Comparison of ENCODE assay signal across 8 mouse cellular contexts in the genomic region with DNA sequence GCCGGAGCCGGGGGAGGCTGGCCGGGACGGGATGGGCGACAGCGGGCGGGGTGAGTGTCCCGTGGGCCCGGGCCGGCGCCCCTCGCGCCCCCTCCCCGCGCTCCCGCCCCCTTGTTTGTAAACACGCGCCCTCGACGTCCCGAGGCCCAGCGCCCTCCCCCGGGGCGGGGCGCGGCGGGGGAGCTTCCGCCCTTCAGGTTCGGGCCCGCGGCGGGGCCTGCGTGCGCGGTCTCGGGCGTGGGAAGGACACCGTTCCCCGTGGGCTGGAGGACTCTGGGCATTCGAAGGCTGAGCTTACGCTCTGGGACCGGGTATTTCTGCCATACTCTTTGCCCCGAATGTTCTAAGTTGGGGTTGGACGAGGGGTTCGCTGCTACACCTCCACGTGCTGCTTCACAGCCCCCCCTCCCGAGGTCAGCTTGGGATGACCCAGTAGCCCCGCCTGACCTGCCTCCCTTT. TPM values are rescaled to one million over a fixed set of nuclear protein-coding genes. Genes with fewer than 3 reads are reported as not detected.
DNase-seq lines count a peak whose midpoint lies in the region; ATAC-seq and TF ChIP-seq lines count a peak whose summit lies in the region.

No protein-coding gene starts in this region.

- H3K27me3 ChIP-seq in neural tube, embryonic 11.5 days (ENCODE audit: control insufficient read depth, insufficient read depth, low read length): no peaks in the 10 kb centered on the region
- no peaks in the 10 kb centered on the region for H3K27me3 ChIP-seq in heart, embryonic 14.5 days (ENCODE audit: control insufficient read depth, insufficient read depth, low read length)
- H3K27me3 ChIP-seq in limb, embryonic 10.5 days (ENCODE audit: low read depth, poor library complexity, severe bottlenecking): peaks cover 3% of the 10 kb centered on the region; the same call in 1 of the 2 replicates
- H3K27me3 ChIP-seq in midbrain, embryonic 10.5 days (ENCODE audit: low read depth, poor library complexity, severe bottlenecking): 0 out of 2 replicates have a peak, but pooled peaks cover 3% of the 10 kb centered on the region

- TF ChIP-seq CTCF in bone marrow, adult 2 months (IDR thresholded peaks at IDR 0.05; ENCODE audit: control insufficient read depth, insufficient read depth, low read length): no peak; the same call in 1 of the 2 replicates

- no peak for DNase-seq in neural tube, embryonic 11.5 days (ENCODE audit: low spot score)
- DNase-seq in neural tube, embryonic 10.5 days (ENCODE audit: extremely low spot score, low spot score): no peak
- DNase-seq in limb, embryonic 10.5 days (ENCODE audit: low spot score): no peak
- DNase-seq in midbrain, embryonic 10.5 days (ENCODE audit: low spot score): no peak
- DNase-seq in testis, postnatal 10 days (ENCODE audit: low spot score): peak; percentile 88
- DNase-seq in cerebellum, postnatal 10 days: no peak

- peak overlapping the region; percentile 96 for H3K27ac ChIP-seq in neural tube, embryonic 11.5 days (ENCODE audit: low read depth, low read length)
- peak overlapping the region; percentile 98 for H3K27ac ChIP-seq in bone marrow, adult 2 months (ENCODE audit: control insufficient read depth, insufficient read depth, low read depth, low read length, poor library complexity)
- H3K27ac ChIP-seq in heart, embryonic 14.5 days (replicated peaks in 1 of 2; ENCODE audit: control insufficient read depth in 1 of 2, insufficient read depth in 1 of 2, low read depth in 2 of 2, low read length in 2 of 2): peak overlapping the region; percentile 1 to 94
- H3K27ac ChIP-seq in limb, embryonic 10.5 days: peak overlapping the region; percentile 96
- peak overlapping the region; percentile 100 for H3K27ac ChIP-seq in midbrain, embryonic 10.5 days (replicated peaks)

- peak overlapping the region; percentile 88 for H3K4me3 ChIP-seq in neural tube, embryonic 11.5 days (ENCODE audit: low read depth, low read length)
- H3K4me3 ChIP-seq in bone marrow, adult 2 months (replicated peaks; ENCODE audit: control insufficient read depth, low read depth, low read length): peak overlapping the region; percentile 94
- peak overlapping the region; percentile 78 to 90 for H3K4me3 ChIP-seq in heart, embryonic 14.5 days (ENCODE audit: control insufficient read depth in 1 of 2, insufficient read depth in 1 of 2, low read depth in 1 of 2, low read length in 2 of 2)
- H3K4me3 ChIP-seq in limb, embryonic 10.5 days: peak overlapping the region; percentile 77
- peak overlapping the region; percentile 99 for H3K4me3 ChIP-seq in midbrain, embryonic 10.5 days

- no peak for ATAC-seq in neural tube, embryonic 11.5 days (ENCODE audit: insufficient read depth, low FRiP score, low TSS enrichment)
- peak; percentile 5; the same call in 1 of the 2 replicates for ATAC-seq in heart, embryonic 14.5 days (ENCODE audit: insufficient number of reproducible peaks, insufficient read depth, low FRiP score, low read depth)

- under 1% methylated on average over 43 of the region's 48 CpGs for WGBS in neural tube, embryonic 11.5 days
- 1% methylated on average over 48 of the region's 48 CpGs for WGBS in bone marrow, adult 2 months
- 0% methylated on average over 45 of the region's 48 CpGs for WGBS in heart, embryonic 14.5 days
- WGBS in limb, embryonic 10.5 days: under 1% methylated on average over 32 of the region's 48 CpGs
- under 1% methylated on average over 35 of the region's 48 CpGs for WGBS in midbrain, embryonic 10.5 days

- TF ChIP-seq POLR2A in bone marrow, adult 2 months (IDR thresholded peaks at IDR 0.05; ENCODE audit: borderline replicate concordance, control insufficient read depth, low read depth, low read length): peak; percentile 50; the same call in 1 of the 2 replicates

- peak overlapping the region; percentile 94 for H3K9ac ChIP-seq in neural tube, embryonic 11.5 days (ENCODE audit: low read length)
- peak overlapping the region; percentile 92 for H3K9ac ChIP-seq in heart, embryonic 14.5 days (ENCODE audit: low read length)

- H3K4me1 ChIP-seq in neural tube, embryonic 11.5 days (ENCODE audit: control insufficient read depth, insufficient read depth, low read length): peaks cover 27% of the 10 kb centered on the region
- H3K4me1 ChIP-seq in bone marrow, adult 2 months (ENCODE audit: control insufficient read depth, insufficient read depth, low read length): peaks cover 11% of the 10 kb centered on the region
- H3K4me1 ChIP-seq in heart, embryonic 14.5 days (ENCODE audit: control insufficient read depth in 2 of 2, insufficient read depth in 2 of 2, low read length in 2 of 2): peaks cover 19 to 38% of the 10 kb centered on the region in 2 experiments
- peaks cover 56% of the 10 kb centered on the region for H3K4me1 ChIP-seq in limb, embryonic 10.5 days
- H3K4me1 ChIP-seq in midbrain, embryonic 10.5 days: peaks cover 74% of the 10 kb centered on the region

- no peaks in the 10 kb centered on the region; the same call in 1 of the 2 replicates for H3K9me3 ChIP-seq in neural tube, embryonic 11.5 days (ENCODE audit: control insufficient read depth, low read length)
- no peaks in the 10 kb centered on the region for H3K9me3 ChIP-seq in heart, embryonic 14.5 days (ENCODE audit: control insufficient read depth, low read length)
- H3K9me3 ChIP-seq in limb, embryonic 10.5 days (replicated peaks): no peaks in the 10 kb centered on the region
- no peaks in the 10 kb centered on the region for H3K9me3 ChIP-seq in midbrain, embryonic 10.5 days (replicated peaks)

- peaks cover 20% of the 10 kb centered on the region for H3K36me3 ChIP-seq in neural tube, embryonic 11.5 days (ENCODE audit: control insufficient read depth, insufficient read depth, low read length)
- H3K36me3 ChIP-seq in heart, embryonic 14.5 days (ENCODE audit: control insufficient read depth, insufficient read depth, low read length): peaks cover 60% of the 10 kb centered on the region
- H3K36me3 ChIP-seq in limb, embryonic 10.5 days: peaks cover 72% of the 10 kb centered on the region
- peaks cover 71% of the 10 kb centered on the region for H3K36me3 ChIP-seq in midbrain, embryonic 10.5 days

- H3K4me2 ChIP-seq in neural tube, embryonic 11.5 days (ENCODE audit: low read depth): peak overlapping the region; percentile 79
- H3K4me2 ChIP-seq in heart, embryonic 14.5 days (ENCODE audit: low read length): peak overlapping the region; percentile 81

RNA-seq across cellular contexts. Expression of a gene that starts 0.6 kb away (rescaled TPM):
- polyA plus RNA-seq in neural tube, embryonic 11.5 days (2014; fragmentation: Nextera tagmentation; extraction: Ambion mirVana): 25.1 and 27.1 TPM in 2 replicates
- polyA plus RNA-seq in bone marrow, adult 2 months (2011; ENCODE audit: insufficient read depth, insufficient read length, low replicate concordance, missing spikeins): 36.0 and 70.9 TPM in 2 replicates
- 14.2 and 16.4 TPM in 2 replicates for polyA plus RNA-seq in heart, embryonic 14.5 days (2014; fragmentation: Nextera tagmentation; extraction: Ambion mirVana)
- polyA plus RNA-seq in limb, embryonic 10.5 days (2016; fragmentation: Nextera tagmentation; extraction: Ambion mirVana): 49.9 and 51.0 TPM in 2 replicates
- polyA plus RNA-seq in midbrain, embryonic 10.5 days (2016; fragmentation: Nextera tagmentation; extraction: Ambion mirVana): 54.0 and 56.9 TPM in 2 replicates

RNA-seq across cellular contexts. Expression of a gene that starts 0.7 kb away (rescaled TPM):
- polyA plus RNA-seq in neural tube, embryonic 11.5 days (2014; fragmentation: Nextera tagmentation; extraction: Ambion mirVana): 89.7 and 108 TPM in 2 replicates
- polyA plus RNA-seq in bone marrow, adult 2 months (2011; ENCODE audit: insufficient read depth, insufficient read length, low replicate concordance, missing spikeins): 51.4 and 84.6 TPM in 2 replicates
- polyA plus RNA-seq in heart, embryonic 14.5 days (2014; fragmentation: Nextera tagmentation; extraction: Ambion mirVana): 48.0 and 53.2 TPM in 2 replicates
- polyA plus RNA-seq in limb, embryonic 10.5 days (2016; fragmentation: Nextera tagmentation; extraction: Ambion mirVana): 196 TPM in 2 replicates
- polyA plus RNA-seq in midbrain, embryonic 10.5 days (2016; fragmentation: Nextera tagmentation; extraction: Ambion mirVana): 221 and 227 TPM in 2 replicates

RNA-seq across cellular contexts. Expression of a gene that starts 4.3 kb away (rescaled TPM):
- polyA plus RNA-seq in neural tube, embryonic 11.5 days (2014; fragmentation: Nextera tagmentation; extraction: Ambion mirVana): 48.1 and 52.7 TPM in 2 replicates
- polyA plus RNA-seq in bone marrow, adult 2 months (2011; ENCODE audit: insufficient read depth, insufficient read length, low replicate concordance, missing spikeins): 120 and 165 TPM in 2 replicates
- polyA plus RNA-seq in heart, embryonic 14.5 days (2014; fragmentation: Nextera tagmentation; extraction: Ambion mirVana): 46.8 and 57.7 TPM in 2 replicates
- 25.9 and 33.7 TPM in 2 replicates for polyA plus RNA-seq in limb, embryonic 10.5 days (2016; fragmentation: Nextera tagmentation; extraction: Ambion mirVana)
- 120 and 128 TPM in 2 replicates for polyA plus RNA-seq in midbrain, embryonic 10.5 days (2016; fragmentation: Nextera tagmentation; extraction: Ambion mirVana)

RNA-seq across cellular contexts. Expression of a gene that starts 7.0 kb away (rescaled TPM):
- 1.5 and 2.9 TPM in 2 replicates for polyA plus RNA-seq in neural tube, embryonic 11.5 days (2014; fragmentation: Nextera tagmentation; extraction: Ambion mirVana)
- 10.7 and 12.6 TPM in 2 replicates for polyA plus RNA-seq in bone marrow, adult 2 months (2011; ENCODE audit: insufficient read depth, insufficient read length, low replicate concordance, missing spikeins)
- 0.32 and 0.51 TPM in 2 replicates for polyA plus RNA-seq in heart, embryonic 14.5 days (2014; fragmentation: Nextera tagmentation; extraction: Ambion mirVana)
- 0.43 and 2.5 TPM in 2 replicates for polyA plus RNA-seq in limb, embryonic 10.5 days (2016; fragmentation: Nextera tagmentation; extraction: Ambion mirVana)
- polyA plus RNA-seq in midbrain, embryonic 10.5 days (2016; fragmentation: Nextera tagmentation; extraction: Ambion mirVana): 0.92 and 1.1 TPM in 2 replicates

RNA-seq across cellular contexts. Expression of a gene that starts 7.7 kb away (rescaled TPM):
- polyA plus RNA-seq in neural tube, embryonic 11.5 days (2014; fragmentation: Nextera tagmentation; extraction: Ambion mirVana): 5.2 and 8.4 TPM in 2 replicates
- polyA plus RNA-seq in bone marrow, adult 2 months (2011; ENCODE audit: insufficient read depth, insufficient read length, low replicate concordance, missing spikeins): 9.0 and 35.7 TPM in 2 replicates
- polyA plus RNA-seq in heart, embryonic 14.5 days (2014; fragmentation: Nextera tagmentation; extraction: Ambion mirVana): 5.4 and 7.4 TPM in 2 replicates
- 11.8 and 15.0 TPM in 2 replicates for polyA plus RNA-seq in limb, embryonic 10.5 days (2016; fragmentation: Nextera tagmentation; extraction: Ambion mirVana)
- 13.8 and 15.3 TPM in 2 replicates for polyA plus RNA-seq in midbrain, embryonic 10.5 days (2016; fragmentation: Nextera tagmentation; extraction: Ambion mirVana)

Comparison
In these comparisons a context has a peak if more than half of its experiments do, and no peak if none do; other contexts are left out.
1. H3K27ac ChIP-seq: peak in every context shown above with its lines; median percentile 100 in midbrain, embryonic 10.5 days; 98 in bone marrow, adult 2 months; 96 in neural tube, embryonic 11.5 days; 96 in limb, embryonic 10.5 days; 48 in heart, embryonic 14.5 days.